Comparison of ENCODE assay signal across 22 mouse cellular contexts in genomic region chr3:37396930-37397608, GRCm38 (mm10). TPM values are rescaled to one million over a fixed set of nuclear protein-coding genes. Genes with fewer than 3 reads are reported as not detected.
A peak's percentile ranks its signal among the peaks of the same experiment; 100 is the strongest.
DNase-seq lines count a peak whose midpoint lies in the region; ATAC-seq lines count a peak whose summit lies in the region.
"Had no signal": no experiment of that assay in that cellular context is flagged by ENCODE, and none has a peak within 500 bp of the region (broad histone marks: within the 10 kb centered on the region; RNA-seq: fewer than 3 reads in every experiment).

No protein-coding gene starts in this region.

- no peak overlapping the region for H3K27ac ChIP-seq in forebrain, embryonic 15.5 days (replicated peaks)
- no peak overlapping the region for H3K27ac ChIP-seq in forebrain, embryonic 12.5 days
- peak overlapping the region; percentile 77 for H3K27ac ChIP-seq in lung, embryonic 15.5 days
- H3K27ac ChIP-seq in forebrain, embryonic 16.5 days (ENCODE audit: low read length) = no peak overlapping the region
- H3K27ac ChIP-seq: heart, embryonic 15.5 days; hindbrain, embryonic 12.5 days; hindbrain, embryonic 15.5 days had no signal

- H3K4me1 ChIP-seq in forebrain, embryonic 15.5 days = no peaks in the 10 kb centered on the region
- no peaks in the 10 kb centered on the region for H3K4me1 ChIP-seq in forebrain, embryonic 12.5 days
- H3K4me1 ChIP-seq in lung, embryonic 15.5 days = peaks cover 4% of the 10 kb centered on the region; the same call in 1 of the 2 replicates
- H3K4me1 ChIP-seq in forebrain, embryonic 16.5 days (replicated peaks; ENCODE audit: control insufficient read depth, insufficient read depth, low read length) = no peaks in the 10 kb centered on the region; the same call in 1 of the 2 replicates
- H3K4me1 ChIP-seq: heart, embryonic 12.5 days; hindbrain, embryonic 12.5 days; hindbrain, embryonic 15.5 days had no signal

- H3K9me3 ChIP-seq in forebrain, embryonic 15.5 days = no peaks in the 10 kb centered on the region
- no peaks in the 10 kb centered on the region for H3K9me3 ChIP-seq in forebrain, embryonic 12.5 days
- H3K9me3 ChIP-seq in lung, embryonic 15.5 days = no peaks in the 10 kb centered on the region
- no peaks in the 10 kb centered on the region for H3K9me3 ChIP-seq in forebrain, embryonic 16.5 days (ENCODE audit: control insufficient read depth, low read length)
- H3K9me3 ChIP-seq: heart, embryonic 12.5 days; heart, embryonic 15.5 days; hindbrain, embryonic 12.5 days; hindbrain, embryonic 15.5 days had no signal

- H3K27me3 ChIP-seq in forebrain, embryonic 15.5 days = no peaks in the 10 kb centered on the region
- no peaks in the 10 kb centered on the region for H3K27me3 ChIP-seq in forebrain, embryonic 12.5 days
- H3K27me3 ChIP-seq in lung, embryonic 15.5 days = no peaks in the 10 kb centered on the region
- no peaks in the 10 kb centered on the region for H3K27me3 ChIP-seq in forebrain, embryonic 16.5 days (replicated peaks; ENCODE audit: control insufficient read depth, insufficient read depth, low read length)
- H3K27me3 ChIP-seq: heart, embryonic 12.5 days; heart, embryonic 15.5 days; hindbrain, embryonic 12.5 days; hindbrain, embryonic 15.5 days had no signal

- H3K4me3 ChIP-seq in forebrain, embryonic 15.5 days = no peak overlapping the region
- no peak overlapping the region for H3K4me3 ChIP-seq in forebrain, embryonic 12.5 days (replicated peaks)
- no peak overlapping the region for H3K4me3 ChIP-seq in lung, embryonic 15.5 days
- H3K4me3 ChIP-seq in forebrain, embryonic 16.5 days (replicated peaks; ENCODE audit: low read length) = no peak overlapping the region
- H3K4me3 ChIP-seq: heart, embryonic 12.5 days; heart, embryonic 15.5 days; hindbrain, embryonic 12.5 days; hindbrain, embryonic 15.5 days had no signal

- DNase-seq in lung, adult 18-20 months = no peak
- DNase-seq: adrenal gland, adult 2 months; adrenal gland, postnatal 14 days; cerebellum, adult 11-12 months; cerebellum, adult 8-10 months; cerebellum, postnatal 10 days; cerebellum, postnatal 36 days; embryo, embryonic 11 days; gastrocnemius, postnatal 10 days; gastrocnemius, postnatal 36 days; kidney, adult 2 months had no signal

- 88% methylated on average over 5 of the region's 5 CpGs for WGBS in forebrain, embryonic 15.5 days
- 94% methylated on average over 5 of the region's 5 CpGs for WGBS in forebrain, embryonic 12.5 days
- WGBS in lung, embryonic 15.5 days = 87% methylated on average over 5 of the region's 5 CpGs
- WGBS in forebrain, embryonic 16.5 days = 90% methylated on average over 5 of the region's 5 CpGs

- peak; percentile 51 for ATAC-seq in forebrain, embryonic 15.5 days (replicated peaks)
- no peak for ATAC-seq in forebrain, embryonic 12.5 days (ENCODE audit: low FRiP score)
- ATAC-seq in lung, embryonic 15.5 days (ENCODE audit: borderline replicate concordance, extremely low read depth, low FRiP score, low TSS enrichment) = no peak
- ATAC-seq in forebrain, embryonic 16.5 days = peak; percentile 72
- ATAC-seq in frontal cortex, adult (ENCODE audit: low TSS enrichment) = no peak
- ATAC-seq: CD4-positive, CD25-positive, alpha-beta regulatory T cell, adult 4 months; intestine, postnatal 0 days had no signal

- no peak overlapping the region for H3K4me2 ChIP-seq in forebrain, embryonic 15.5 days (replicated peaks)
- H3K4me2 ChIP-seq in forebrain, embryonic 12.5 days = no peak overlapping the region
- no peak overlapping the region for H3K4me2 ChIP-seq in lung, embryonic 15.5 days
- H3K4me2 ChIP-seq in forebrain, embryonic 16.5 days (ENCODE audit: low read length) = no peak overlapping the region
- H3K4me2 ChIP-seq: heart, embryonic 12.5 days; heart, embryonic 15.5 days; hindbrain, embryonic 12.5 days; hindbrain, embryonic 15.5 days had no signal

- H3K36me3 ChIP-seq in forebrain, embryonic 15.5 days = no peaks in the 10 kb centered on the region
- no peaks in the 10 kb centered on the region for H3K36me3 ChIP-seq in forebrain, embryonic 12.5 days (replicated peaks)
- H3K36me3 ChIP-seq in lung, embryonic 15.5 days = no peaks in the 10 kb centered on the region
- H3K36me3 ChIP-seq in forebrain, embryonic 16.5 days (ENCODE audit: control insufficient read depth, insufficient read depth) = no peaks in the 10 kb centered on the region
- H3K36me3 ChIP-seq: heart, embryonic 12.5 days; heart, embryonic 15.5 days; hindbrain, embryonic 12.5 days; hindbrain, embryonic 15.5 days had no signal

- no peak overlapping the region for H3K9ac ChIP-seq in forebrain, embryonic 15.5 days (replicated peaks)
- H3K9ac ChIP-seq in forebrain, embryonic 12.5 days = no peak overlapping the region
- H3K9ac ChIP-seq in lung, embryonic 15.5 days = no peak overlapping the region
- no peak overlapping the region for H3K9ac ChIP-seq in forebrain, embryonic 16.5 days (replicated peaks; ENCODE audit: low read depth, low read length)
- H3K9ac ChIP-seq: heart, embryonic 12.5 days; heart, embryonic 15.5 days; hindbrain, embryonic 12.5 days; hindbrain, embryonic 15.5 days had no signal

RNA-seq across cellular contexts. Expression of gene Spata5, which starts 22.6 kb away (rescaled TPM):
- polyA plus RNA-seq in forebrain, embryonic 15.5 days (2015; fragmentation: Nextera tagmentation; extraction: Ambion mirVana) = 33.7 and 34.7 TPM in 2 replicates
- polyA plus RNA-seq in forebrain, embryonic 12.5 days (2016; fragmentation: Nextera tagmentation; extraction: Ambion mirVana) = 44.8 and 48.9 TPM in 2 replicates
- polyA plus RNA-seq in lung, embryonic 15.5 days (2015; fragmentation: Nextera tagmentation; extraction: Ambion mirVana) = 31.5 and 34.8 TPM in 2 replicates
- 36.5 and 37.6 TPM in 2 replicates for polyA plus RNA-seq in forebrain, embryonic 16.5 days (2015; fragmentation: Nextera tagmentation; extraction: Ambion mirVana)

RNA-seq across cellular contexts. Expression of gene Nudt6, which starts 22.9 kb away (rescaled TPM):
- 5.1 and 5.9 TPM in 2 replicates for polyA plus RNA-seq in forebrain, embryonic 15.5 days (2015; fragmentation: Nextera tagmentation; extraction: Ambion mirVana)
- 3.2 and 3.3 TPM in 2 replicates for polyA plus RNA-seq in forebrain, embryonic 12.5 days (2016; fragmentation: Nextera tagmentation; extraction: Ambion mirVana)
- polyA plus RNA-seq in lung, embryonic 15.5 days (2015; fragmentation: Nextera tagmentation; extraction: Ambion mirVana) = 5.5 and 5.9 TPM in 2 replicates
- 5.0 and 6.6 TPM in 2 replicates for polyA plus RNA-seq in forebrain, embryonic 16.5 days (2015; fragmentation: Nextera tagmentation; extraction: Ambion mirVana)

RNA-seq across cellular contexts. Expression of gene Fgf2, which starts 48.9 kb away (rescaled TPM):
- 0.37 and 0.69 TPM in 2 replicates for polyA plus RNA-seq in forebrain, embryonic 15.5 days (2015; fragmentation: Nextera tagmentation; extraction: Ambion mirVana)
- 0.65 and 0.66 TPM in 2 replicates for polyA plus RNA-seq in forebrain, embryonic 12.5 days (2016; fragmentation: Nextera tagmentation; extraction: Ambion mirVana)
- 2.2 and 2.3 TPM in 2 replicates for polyA plus RNA-seq in lung, embryonic 15.5 days (2015; fragmentation: Nextera tagmentation; extraction: Ambion mirVana)
- polyA plus RNA-seq in forebrain, embryonic 16.5 days (2015; fragmentation: Nextera tagmentation; extraction: Ambion mirVana) = 0.39 and 0.41 TPM in 2 replicates

Comparison
In these comparisons a context has a peak if more than half of its experiments do, and no peak if none do; other contexts are left out.
1. ATAC-seq: peak in forebrain, embryonic 15.5 days (single experiment) and forebrain, embryonic 16.5 days (single experiment); none in forebrain, embryonic 12.5 days (single experiment), lung, embryonic 15.5 days (single experiment) and frontal cortex, adult (single experiment).